Mouse (Mus musculus): ENCODE measurements around the gene Pam16. TPM values are rescaled to one million over a fixed set of nuclear protein-coding genes. Genes with fewer than 3 reads are reported as not detected.

Gene Pam16
- total RNA-seq (2021), result 10 to 100 TPM; 77.1 TPM
- long read RNA-seq, experiment 1, transcript Pam16-201 (5 exons, 596 nt), result major isoform, 37 of 39 reads
- long read RNA-seq, experiment 1, partial matches to known transcripts, result 0 of 39 reads
- long read RNA-seq, experiment 1, other reads (novel, unspliced or antisense), result 2 of 39 reads
- long read RNA-seq, experiment 2, transcript Pam16-201 (5 exons, 596 nt), result major isoform, 35 of 40 reads
- long read RNA-seq, experiment 2, partial matches to known transcripts, result 1 of 40 reads
- long read RNA-seq, experiment 2, other reads (novel, unspliced or antisense), result 2 of 40 reads

- DNase-seq (ENCODE audit: low spot score in 2 of 2), result peak; percentile 86 to 93
Observed at GRCm38 (mm10) chr16:4624481-4625110, at the start of gene Pam16. TSS of gene Pam16 (minus strand) at chr16:4624988.

- no peak for DNase-seq (ENCODE audit: low spot score in 2 of 2)
Observed at GRCm38 (mm10) chr16:4674091-4674490, 49.3 kb upstream of the Pam16 start.

- no peak for DNase-seq (ENCODE audit: low spot score in 2 of 2)
Observed at GRCm38 (mm10) chr16:4670317-4670716, 45.5 kb upstream of the Pam16 start.

- peak; percentile 82 to 89 for DNase-seq (ENCODE audit: low spot score in 2 of 2)
Observed at GRCm38 (mm10) chr16:4667190-4667808, 42.5 kb upstream of the Pam16 start.

- no peak for DNase-seq (ENCODE audit: low spot score in 2 of 2)
Observed at GRCm38 (mm10) chr16:4665726-4666125, 40.9 kb upstream of the Pam16 start.

- no peak for DNase-seq (ENCODE audit: low spot score in 2 of 2)
Observed at GRCm38 (mm10) chr16:4663806-4664205, 39.0 kb upstream of the Pam16 start.

GRCm38 (mm10) chr16:4661605-4662004 lies 36.8 kb upstream of the Pam16 start:
- DNase-seq (ENCODE audit: low spot score in 2 of 2), result no peak

- DNase-seq (ENCODE audit: low spot score in 2 of 2), result no peak
Observed at GRCm38 (mm10) chr16:4659326-4659725, 34.5 kb upstream of the Pam16 start.

GRCm38 (mm10) chr16:4658781-4659245 lies 34.0 kb upstream of the Pam16 start:
- peak in 1 of 2 experiments; percentile 50 for DNase-seq (ENCODE audit: low spot score in 2 of 2)

- no peak for DNase-seq (ENCODE audit: low spot score in 2 of 2)
Observed at GRCm38 (mm10) chr16:4656571-4657081, 31.8 kb upstream of the Pam16 start.

- DNase-seq (ENCODE audit: low spot score in 2 of 2), result peak in 1 of 2 experiments; percentile 43
Observed at GRCm38 (mm10) chr16:4655764-4656570, 31.2 kb upstream of the Pam16 start.

- DNase-seq (ENCODE audit: low spot score in 2 of 2), result peak in 1 of 2 experiments; percentile 45
Observed at GRCm38 (mm10) chr16:4655251-4655734, 30.5 kb upstream of the Pam16 start.

GRCm38 (mm10) chr16:4654706-4655105 lies 29.9 kb upstream of the Pam16 start:
- peak in 1 of 2 experiments; percentile 22 for DNase-seq (ENCODE audit: low spot score in 2 of 2)

GRCm38 (mm10) chr16:4652707-4653416 lies 28.1 kb upstream of the Pam16 start:
- DNase-seq (ENCODE audit: low spot score in 2 of 2), result peak in 1 of 2 experiments; percentile 26

- no peak for DNase-seq (ENCODE audit: low spot score in 2 of 2)
Observed at GRCm38 (mm10) chr16:4651624-4652023, 26.8 kb upstream of the Pam16 start.

GRCm38 (mm10) chr16:4651081-4651480 lies 26.3 kb upstream of the Pam16 start:
- DNase-seq (ENCODE audit: low spot score in 2 of 2), result no peak

GRCm38 (mm10) chr16:4650161-4650560 lies 25.4 kb upstream of the Pam16 start:
- no peak for DNase-seq (ENCODE audit: low spot score in 2 of 2)

- DNase-seq (ENCODE audit: low spot score in 2 of 2), result no peak
Observed at GRCm38 (mm10) chr16:4649692-4650091, 24.9 kb upstream of the Pam16 start.

- DNase-seq (ENCODE audit: low spot score in 2 of 2), result no peak
Observed at GRCm38 (mm10) chr16:4649211-4649610, 24.4 kb upstream of the Pam16 start.

GRCm38 (mm10) chr16:4648416-4649023 lies 23.7 kb upstream of the Pam16 start:
- DNase-seq (ENCODE audit: low spot score in 2 of 2), result no peak
